Mouse (Mus musculus): ENCODE results near the gene Sept1.

- TF ChIP-seq MAFK (IDR thresholded peaks at IDR 0.05; ENCODE audit: insufficient read depth, low read depth, low read length) (no peak), ZNF384 (IDR thresholded peaks at IDR 0.05; ENCODE audit: low read depth, low read length) (no peak), ZC3H11A (IDR thresholded peaks at IDR 0.05; ENCODE audit: borderline replicate concordance, low read depth, low read length) (no peak), CHD2 (IDR thresholded peaks at IDR 0.05; ENCODE audit: low read depth, low read length) (no peak), HCFC1 (IDR thresholded peaks at IDR 0.05; ENCODE audit: borderline replicate concordance, insufficient read depth, low read length) (no peak)
Measured at GRCm38 (mm10) chr7:127272566-127272965, 39.6 kb upstream of the Sept1 start.
